Mouse (Mus musculus) ovary, postnatal 36 days (tissue): ENCODE measurements around the gene Anks1.

Experiments
- DNase-seq: peaks from one replicate; pipeline ENCODE4 v3.0.0; 2022; ENCODE audit warnings: low spot score, mixed read lengths

Gene Anks1

GRCm38 (mm10) chr17:28021911-28022310 is 112.8 kb downstream of the Anks1 start:
- no peak for DNase-seq

GRCm38 (mm10) chr17:28022854-28023655 is 113.9 kb downstream of the Anks1 start:
- no peak for DNase-seq

GRCm38 (mm10) chr17:28025541-28025961 is 116.4 kb downstream of the Anks1 start:
- DNase-seq = peak; percentile 55

- DNase-seq = peak; percentile 77
These were observed 117.2 kb downstream of the Anks1 start for GRCm38 (mm10) chr17:28026111-28026872.

GRCm38 (mm10) chr17:28027197-28027596 is 118.1 kb downstream of the Anks1 start:
- no peak for DNase-seq

- DNase-seq = no peak
These were observed 119.1 kb downstream of the Anks1 start for GRCm38 (mm10) chr17:28028236-28028635.

- no peak for DNase-seq
These were observed 120.2 kb downstream of the Anks1 start for GRCm38 (mm10) chr17:28029308-28029707.

GRCm38 (mm10) chr17:28030446-28030845 is 121.3 kb downstream of the Anks1 start:
- no peak for DNase-seq

- no peak for DNase-seq
These were observed 122.3 kb downstream of the Anks1 start for GRCm38 (mm10) chr17:28031281-28031941.

GRCm38 (mm10) chr17:28032219-28032618 is 123.1 kb downstream of the Anks1 start:
- DNase-seq = no peak

GRCm38 (mm10) chr17:28033046-28033580 is 124.0 kb downstream of the Anks1 start:
- DNase-seq = no peak

GRCm38 (mm10) chr17:28034986-28035385 is 125.9 kb downstream of the Anks1 start:
- DNase-seq = no peak

- no peak for DNase-seq
These were observed 128.0 kb downstream of the Anks1 start for GRCm38 (mm10) chr17:28036813-28037756.

GRCm38 (mm10) chr17:28040620-28041019 is 131.5 kb downstream of the Anks1 start:
- no peak for DNase-seq

- no peak for DNase-seq
These were observed 132.2 kb downstream of the Anks1 start for GRCm38 (mm10) chr17:28041298-28041697.

GRCm38 (mm10) chr17:28042299-28042771 is 133.2 kb downstream of the Anks1 start:
- DNase-seq = no peak

GRCm38 (mm10) chr17:28047017-28047416 is 137.9 kb downstream of the Anks1 start:
- no peak for DNase-seq

- DNase-seq = no peak
These were observed 138.4 kb downstream of the Anks1 start for GRCm38 (mm10) chr17:28047520-28047919.

GRCm38 (mm10) chr17:28048425-28048824 is 139.3 kb downstream of the Anks1 start:
- no peak for DNase-seq

GRCm38 (mm10) chr17:28050210-28050609 is 141.1 kb downstream of the Anks1 start:
- DNase-seq = no peak

- no peak for DNase-seq
These were observed 143.3 kb downstream of the Anks1 start for GRCm38 (mm10) chr17:28052293-28052863.
